Mouse (Mus musculus) MEL (cell line): Measurements from ENCODE around the gene Cops2. TPM values are rescaled to one million over a fixed set of nuclear protein-coding genes. Genes with fewer than 3 reads are reported as not detected.

Experiments used
- DNase-seq: peaks from one replicate; pipeline ENCODE4 v3.0.0; 2011; ENCODE audit warnings: low read depth, low spot score
- H3K27ac ChIP-seq: 2 replicates; pipeline ENCODE4 v1.5.1; 2012; ENCODE audit warnings: low read depth, mild to moderate bottlenecking, control low read depth, low read length, moderate library complexity; ENCODE audit not compliant: control insufficient read depth
- H3K27me3 ChIP-seq, 2 experiments: fragments of 150-350 bp in 1 of 2; sonication (generic) in 1 of 2; 2 replicates each; pipeline ENCODE4 v1.6.1; 2012; ENCODE audit warnings: low read length in 2 of 2, mild to moderate bottlenecking in 2 of 2, improper control_type of control experiment in 1 of 2, moderate library complexity in 1 of 2; ENCODE audit not compliant: insufficient read depth in 2 of 2, control insufficient read depth in 1 of 2
- H3K36me3 ChIP-seq, 2 experiments: 2 replicates each; pipeline ENCODE4 v1.6.1; 2012 to 2014; ENCODE audit warnings: low read length in 2 of 2, improper control_type of control experiment in 1 of 2, inconsistent platforms in 1 of 2, mild to moderate bottlenecking in 1 of 2; ENCODE audit not compliant: insufficient read depth in 2 of 2, control insufficient read depth in 1 of 2
- H3K4me1 ChIP-seq, 2 experiments: fragments of 150-350 bp in 1 of 2; sonication (generic) in 1 of 2; 2 replicates each; pipeline ENCODE4 v1.6.1; 2012; ENCODE audit warnings: low read length in 2 of 2, improper control_type of control experiment in 1 of 2, mild to moderate bottlenecking in 1 of 2; ENCODE audit not compliant: insufficient read depth in 2 of 2, control insufficient read depth in 1 of 2
- H3K4me3 ChIP-seq, 2 experiments: fragments of 150-350 bp in 1 of 2; sonication (generic) in 1 of 2; 2 replicates each; pipeline ENCODE4 v1.5.1; 2012; ENCODE audit warnings: low read depth in 2 of 2, low read length in 2 of 2, mild to moderate bottlenecking in 2 of 2, moderate library complexity in 2 of 2, control low read depth in 1 of 2, improper control_type of control experiment in 1 of 2; ENCODE audit not compliant: control insufficient read depth in 1 of 2, insufficient read depth in 1 of 2
- H3K79me2 ChIP-seq: 2 replicates; pipeline ENCODE4 v1.6.1; 2012; ENCODE audit warnings: mild to moderate bottlenecking, low read length, moderate library complexity; ENCODE audit not compliant: control insufficient read depth, poor library complexity, insufficient read depth
- H3K9ac ChIP-seq: 2 replicates; pipeline ENCODE4 v1.6.1; 2012; ENCODE audit warnings: low read depth, mild to moderate bottlenecking, control low read depth, low read length, moderate library complexity; ENCODE audit not compliant: control insufficient read depth, poor library complexity, severe bottlenecking
- H3K9me3 ChIP-seq: fragments of 150-350 bp; sonication (generic); replicated peaks from 2 replicates; pipeline ENCODE4 v1.6.1; 2012; ENCODE audit warnings: mild to moderate bottlenecking, low read length, improper control_type of control experiment, moderate library complexity; ENCODE audit not compliant: insufficient read depth
- BHLHE40 ChIP-seq: IDR thresholded peaks from 2 replicates; pipeline ENCODE4 v1.6.1; 2012; ENCODE audit warnings: low read depth, mild to moderate bottlenecking, inconsistent platforms, low read length, improper control_type of control experiment, borderline replicate concordance
- CTCF ChIP-seq, 3 experiments: IDR thresholded peaks in 2 of 3; conservative IDR thresholded peaks in 1 of 3; 2 replicates each; pipeline ENCODE4 v1.5.1; 2011 to 2012; ENCODE audit warnings: low read length in 3 of 3, low read depth in 2 of 3, mild to moderate bottlenecking in 2 of 3, improper control_type of control experiment in 1 of 3, inconsistent platforms in 1 of 3, mixed read lengths in 1 of 3, moderate library complexity in 1 of 3; ENCODE audit not compliant: control insufficient read depth in 1 of 3, insufficient read depth in 1 of 3, poor library complexity in 1 of 3, severe bottlenecking in 1 of 3
- HCFC1 ChIP-seq: IDR thresholded peaks from 2 replicates; pipeline ENCODE4 v1.6.1; 2012; ENCODE audit warnings: low read depth, mild to moderate bottlenecking, inconsistent platforms, low read length, improper control_type of control experiment, moderate library complexity
- JUND ChIP-seq: IDR thresholded peaks from 2 replicates; pipeline ENCODE4 v1.6.1; 2011; ENCODE audit warnings: low read depth, mild to moderate bottlenecking, improper control_type of control experiment, low read length
- MAFK ChIP-seq: IDR thresholded peaks from 2 replicates; pipeline ENCODE4 v1.6.1; 2011; ENCODE audit warnings: low read depth, mild to moderate bottlenecking, low read length, improper control_type of control experiment, borderline replicate concordance
- MAZ ChIP-seq: IDR thresholded peaks from 2 replicates; pipeline ENCODE4 v1.6.1; 2012; ENCODE audit warnings: low read depth, mild to moderate bottlenecking, inconsistent platforms, low read length, improper control_type of control experiment
- MEF2A ChIP-seq: IDR thresholded peaks from 2 replicates; pipeline ENCODE4 v1.6.1; 2014; ENCODE audit warnings: low read depth, mild to moderate bottlenecking, inconsistent platforms, low read length, improper control_type of control experiment; ENCODE audit not compliant: poor library complexity, insufficient replicate concordance, severe bottlenecking; ENCODE audit errors: extremely low read depth
- MXI1 ChIP-seq: IDR thresholded peaks from 2 replicates; pipeline ENCODE4 v1.6.1; 2011; ENCODE audit warnings: mild to moderate bottlenecking, low read depth, low read length, improper control_type of control experiment
- MYB ChIP-seq: IDR thresholded peaks from 2 replicates; pipeline ENCODE4 v1.6.1; 2011; ENCODE audit warnings: mild to moderate bottlenecking, low read depth, low read length, improper control_type of control experiment
- NRF1 ChIP-seq: IDR thresholded peaks from 2 replicates; pipeline ENCODE4 v1.6.1; 2014; ENCODE audit warnings: low read depth, mild to moderate bottlenecking, inconsistent platforms, low read length, improper control_type of control experiment, moderate library complexity; ENCODE audit not compliant: poor library complexity, insufficient read depth, severe bottlenecking
- POLR2AphosphoS2 ChIP-seq: IDR thresholded peaks from 2 replicates; pipeline ENCODE4 v1.6.1; 2011; ENCODE audit warnings: low read length, improper control_type of control experiment
- RCOR1 ChIP-seq: IDR thresholded peaks from 2 replicates; pipeline ENCODE4 v1.6.1; 2012; ENCODE audit warnings: low read depth, mild to moderate bottlenecking, inconsistent platforms, low read length, improper control_type of control experiment
- SIN3A ChIP-seq: IDR thresholded peaks from 2 replicates; pipeline ENCODE4 v1.6.1; 2012; ENCODE audit warnings: low read length, improper control_type of control experiment, inconsistent platforms
- SMC3 ChIP-seq: IDR thresholded peaks from 2 replicates; pipeline ENCODE4 v1.6.1; 2011; ENCODE audit warnings: low read depth, low read length, improper control_type of control experiment
- TAL1 ChIP-seq: IDR thresholded peaks from 2 replicates; pipeline ENCODE4 v1.6.1; 2012; ENCODE audit warnings: mild to moderate bottlenecking, inconsistent platforms, low read length, moderate library complexity, mixed read lengths
- TBP ChIP-seq: IDR thresholded peaks from 2 replicates; pipeline ENCODE4 v1.8.0; 2011; ENCODE audit warnings: low read depth, low read length, improper control_type of control experiment
- TCF12 ChIP-seq: IDR thresholded peaks from 2 replicates; pipeline ENCODE4 v1.6.1; 2014; ENCODE audit warnings: low read depth, mild to moderate bottlenecking, inconsistent platforms, low read length, improper control_type of control experiment, moderate library complexity
- ZKSCAN1 ChIP-seq: IDR thresholded peaks from 2 replicates; pipeline ENCODE4 v1.6.1; 2012; ENCODE audit warnings: low read depth, mild to moderate bottlenecking, inconsistent platforms, low read length, improper control_type of control experiment, moderate library complexity
- polyA plus RNA-seq, 2 experiments: library from polyadenylated mRNA; stranded (reverse) in 1 of 2; unstranded in 1 of 2; fragments of >175 nt in 1 of 2; fragments of >200 nt in 1 of 2; gene quantifications; 2 replicates each; pipeline versions ENCODE4 v1.2.1 to v1.2.4; 2012; ENCODE audit warnings: low replicate concordance in 2 of 2, low read depth in 1 of 2; ENCODE audit not compliant: insufficient read length in 2 of 2, insufficient read depth in 1 of 2, missing spikeins in 1 of 2
- total RNA-seq: library from RNA; depleted of rRNA; stranded (reverse); fragments of 300-350 nt; gene quantifications from 2 replicates; pipeline ENCODE4 v1.2.3, GENCODE M21; 2012

Gene Cops2
- total and polyA plus RNA-seq, 3 experiments = 65.3 to 131 (median 66.2) TPM

- TF ChIP-seq MXI1 = peak; percentile 68; the same call in 1 of the 2 replicates
- TF ChIP-seq, all 39 proteins: peak for 14
Measured at GRCm38 (mm10) chr2:125811332-125811731, 47.6 kb downstream of the Cops2 start (continued).

DNA sequence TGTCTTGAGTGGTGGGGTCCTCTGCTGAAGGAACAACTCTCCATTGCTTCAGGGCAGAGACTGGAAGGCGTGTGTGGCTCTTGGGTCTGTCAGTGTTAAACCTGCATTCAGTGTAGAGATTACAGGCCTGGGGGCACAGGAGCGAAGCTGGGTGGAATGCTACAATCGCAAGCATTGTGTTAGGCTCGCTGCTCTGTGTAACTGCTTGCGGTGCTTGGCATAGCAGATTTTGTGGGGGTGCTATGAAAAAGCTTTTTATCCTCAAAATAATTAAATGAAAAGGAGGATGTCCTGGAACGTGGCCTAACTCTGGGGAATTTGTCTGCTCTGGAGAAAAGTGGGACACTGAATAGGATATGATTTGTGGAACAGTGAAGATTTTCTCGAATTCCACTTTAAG, 49.4 kb downstream of the Cops2 start:
- no peak overlapping the region for H3K27ac ChIP-seq
- TF ChIP-seq SIN3A (no peak), MAFK (no peak), POLR2AphosphoS2 (no peak), BHLHE40 (no peak), JUND (no peak), MYB (no peak), HCFC1 (no peak), MAZ (no peak), RCOR1 (no peak), TCF12 (no peak), MEF2A (no peak), ZKSCAN1 (no peak), CTCF (IDR thresholded peaks at IDR 0.05 in 2 of 3, conservative IDR thresholded peaks at IDR 0.05 in 1 of 3; ENCODE audit: control insufficient read depth in 1 of 3, insufficient read depth in 1 of 3, low read depth in 2 of 3, low read length in 3 of 3, poor library complexity in 1 of 3, severe bottlenecking in 1 of 3) (no peak), SMC3 (no peak), TAL1 (no peak)
- H3K27me3 ChIP-seq = no peaks in the 10 kb centered on the region
- H3K4me3 ChIP-seq = no peak overlapping the region
- no peaks in the 10 kb centered on the region for H3K79me2 ChIP-seq
- H3K9ac ChIP-seq = no peak overlapping the region
- peaks cover 6 to 18% of the 10 kb centered on the region in 2 experiments for H3K4me1 ChIP-seq
- no peaks in the 10 kb centered on the region for H3K9me3 ChIP-seq
- no peak for DNase-seq
- H3K36me3 ChIP-seq = peaks cover 0 to 16% of the 10 kb centered on the region in 2 experiments; a peak in 2 of 4 replicates

GRCm38 (mm10) chr2:125805826-125806225, 53.1 kb downstream of the Cops2 start:
- H3K9me3 ChIP-seq = no peaks in the 10 kb centered on the region
- no peak for TF ChIP-seq HCFC1
- no peak for TF ChIP-seq SIN3A
- TF ChIP-seq NRF1 = no peak
- no peak for TF ChIP-seq MAZ
- no peak for TF ChIP-seq TBP

More at GRCm38 (mm10) chr2:125805826-125806225, 53.1 kb downstream of the Cops2 start:
- no peak for DNase-seq
- H3K4me1 ChIP-seq = peaks cover 2% of the 10 kb centered on the region in 2 experiments; a peak in 3 of 4 replicates
- H3K9ac ChIP-seq = no peak overlapping the region
- H3K36me3 ChIP-seq = peaks cover 0 to 1% of the 10 kb centered on the region in 2 experiments; a peak in 2 of 4 replicates
- peaks cover 0 to 2% of the 10 kb centered on the region in 2 experiments; a peak in 2 of 4 replicates for H3K27me3 ChIP-seq
- no peak overlapping the region for H3K27ac ChIP-seq
- H3K4me3 ChIP-seq = no peak overlapping the region
- no peaks in the 10 kb centered on the region for H3K79me2 ChIP-seq
